Mouse (Mus musculus) ES-CJ7 (cell line): ENCODE results near the gene Usp50.

Experiments used
- DNase-seq: peaks from one replicate; pipeline ENCODE4 v3.0.0; 2011; ENCODE audit warnings: low read depth, low spot score

The Usp50 gene

DNA sequence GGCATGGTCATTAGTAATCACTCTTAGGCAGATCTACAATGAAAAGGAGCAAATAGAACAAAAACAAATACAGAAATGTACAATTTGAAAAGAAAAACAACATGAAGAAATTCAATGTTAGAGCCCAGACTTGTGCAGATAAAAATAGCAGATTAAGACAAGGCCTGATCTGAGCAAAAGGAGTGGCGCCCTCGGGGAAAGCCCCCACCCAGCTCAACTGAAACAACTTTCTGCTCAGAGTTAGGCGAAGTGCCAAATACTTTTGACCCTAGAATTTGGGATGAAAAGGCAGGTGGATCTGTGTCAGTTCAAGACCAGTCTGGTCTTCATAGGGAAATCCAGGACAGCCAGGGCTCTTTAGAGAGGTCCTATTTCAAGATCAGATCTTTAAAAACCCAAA lies 117.3 kb downstream of the Usp50 start:
- DNase-seq = no peak

DNA sequence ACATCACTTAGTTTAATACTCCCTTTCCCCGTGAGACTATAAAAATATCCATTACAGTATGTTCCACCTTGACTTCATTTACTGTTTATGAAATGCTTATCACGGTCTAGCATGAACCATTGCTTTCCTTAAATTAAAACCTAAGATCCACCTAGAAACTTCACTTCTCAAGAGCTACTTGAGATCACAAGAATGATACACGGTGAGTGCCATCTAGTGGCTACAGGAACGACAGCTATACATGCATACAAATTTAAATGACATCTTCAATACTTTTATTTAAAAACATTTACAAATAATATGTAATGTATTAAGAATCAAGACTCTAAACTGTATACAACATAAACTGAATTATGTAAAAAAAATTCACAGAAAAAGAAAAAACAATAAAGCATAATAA lies 119.8 kb downstream of the Usp50 start:
- DNase-seq = peak; percentile 65
